Mouse (Mus musculus) forebrain, embryonic 10.5 days (tissue): ENCODE data around the gene Rpl4. TPM values are rescaled to one million over a fixed set of nuclear protein-coding genes. Genes with fewer than 3 reads are reported as not detected.
"Not testable (repeated sequence)": the region's sequence is repeated elsewhere in the genome, so short reads cannot be mapped to it uniquely, and the experiment has no call there.

ENCODE experiments used
- DNase-seq: peaks from one replicate; pipeline ENCODE4 v3.0.0-alpha.2; 2017; ENCODE audit warnings: low spot score; ENCODE audit errors: extremely low spot score
- H3K27ac ChIP-seq: fragments of 300-500 bp; sonication (generic); 2 replicates; pipeline ENCODE4 v1.5.1; 2016; ENCODE audit warnings: mild to moderate bottlenecking
- H3K27me3 ChIP-seq: fragments of 300-500 bp; sonication (generic); 2 replicates; pipeline ENCODE4 v1.6.1; 2016; ENCODE audit warnings: mild to moderate bottlenecking; ENCODE audit not compliant: poor library complexity, severe bottlenecking
- H3K36me3 ChIP-seq: fragments of 300-500 bp; sonication (generic); replicated peaks from 2 replicates; pipeline ENCODE4 v1.6.1; 2016; ENCODE audit warnings: mild to moderate bottlenecking, moderate library complexity
- H3K4me1 ChIP-seq: fragments of 300-500 bp; sonication (generic); 2 replicates; pipeline ENCODE4 v1.6.1; 2016
- H3K4me3 ChIP-seq: fragments of 300-500 bp; sonication (generic); 2 replicates; pipeline ENCODE4 v1.5.1; 2016; ENCODE audit warnings: mild to moderate bottlenecking, moderate library complexity
- H3K9me3 ChIP-seq: fragments of 300-500 bp; sonication (generic); 2 replicates; pipeline ENCODE4 v1.6.1; 2016; ENCODE audit warnings: mild to moderate bottlenecking, moderate library complexity
- WGBS: fragments of 180-500 bp; shearing (Covaris S2); methylation state at CpG from one replicate; pipeline ENCODE4 v1.1.7; 2016; 5-methylcytosine and 5-hydroxymethylcytosine counted together
- polyA plus RNA-seq: library from polyadenylated mRNA; unstranded; fragments of >200 nt; fragmentation: Nextera tagmentation; extraction: Ambion mirVana; gene quantifications from 2 replicates; pipeline ENCODE4 v1.2.1, GENCODE M21; 2016

Gene Rpl4
- 1,283 and 1,312 TPM in 2 replicates for polyA plus RNA-seq

- Histone ChIP-seq H3K9me3 (no peaks in the 10 kb centered on the region), H3K27ac (peak within 1 kb of the TSS; percentile 98), H3K36me3 (peaks cover 51% of the 10 kb centered on the region), H3K4me3 (peak within 1 kb of the TSS; percentile 86), H3K4me1 (peaks cover 36% of the 10 kb centered on the region), H3K27me3 (no peaks in the 10 kb centered on the region)
- WGBS = under 1% methylated on average over 42 of the region's 42 CpGs
- DNase-seq = peak; percentile 83
Measured at GRCm38 (mm10) chr9:64172816-64173665, at the start of gene Rpl4, which contains the start of gene Zwilch. Rpl4 (plus strand) TSS chr9:64173375. Zwilch (minus strand) TSS chr9:64173104.

GRCm38 (mm10) chr9:64124846-64125245, 48.3 kb upstream of the Rpl4 start:
- WGBS = 71% methylated on average over 3 of the region's 3 CpGs
- H3K9me3 ChIP-seq, DNase-seq, H3K27me3 ChIP-seq, H3K4me3 ChIP-seq, H3K27ac ChIP-seq, H3K36me3 ChIP-seq: not testable (repeated sequence)
- H3K4me1 ChIP-seq = peaks cover 22% of the 10 kb centered on the region

GRCm38 (mm10) chr9:64125307-64125706, 47.9 kb upstream of the Rpl4 start:
- peaks cover 22% of the 10 kb centered on the region for H3K4me1 ChIP-seq
- H3K9me3 ChIP-seq = no peaks in the 10 kb centered on the region; the same call in 1 of the 2 replicates
- 85% methylated on average over 3 of the region's 3 CpGs for WGBS
- H3K36me3 ChIP-seq = no peaks in the 10 kb centered on the region
- no peak overlapping the region for H3K27ac ChIP-seq
- no peaks in the 10 kb centered on the region for H3K27me3 ChIP-seq
- no peak overlapping the region for H3K4me3 ChIP-seq
- DNase-seq = no peak

GRCm38 (mm10) chr9:64126121-64126520, 47.1 kb upstream of the Rpl4 start:
- Histone ChIP-seq H3K27ac (no peak overlapping the region), H3K4me1 (peaks cover 18% of the 10 kb centered on the region), H3K36me3 (no peaks in the 10 kb centered on the region), H3K9me3 (no peaks in the 10 kb centered on the region; the same call in 1 of the 2 replicates), H3K4me3 (no peak overlapping the region), H3K27me3 (no peaks in the 10 kb centered on the region)
- 81% methylated on average over 12 of the region's 12 CpGs for WGBS
- DNase-seq = no peak

- Histone ChIP-seq H3K27me3 (no peaks in the 10 kb centered on the region), H3K9me3 (no peaks in the 10 kb centered on the region; the same call in 1 of the 2 replicates), H3K27ac (no peak overlapping the region), H3K4me1 (no peaks in the 10 kb centered on the region), H3K4me3 (no peak overlapping the region), H3K36me3 (peaks cover 14% of the 10 kb centered on the region)
- no peak for DNase-seq
- 88% methylated on average over 6 of the region's 6 CpGs for WGBS
Measured at GRCm38 (mm10) chr9:64131623-64132022, 41.6 kb upstream of the Rpl4 start.

GRCm38 (mm10) chr9:64138896-64139295, 34.3 kb upstream of the Rpl4 start:
- not testable (repeated sequence) for H3K9me3 ChIP-seq, H3K27ac ChIP-seq, DNase-seq, H3K27me3 ChIP-seq, H3K4me1 ChIP-seq, H3K4me3 ChIP-seq
- WGBS = 15% methylated on average over 6 of the region's 6 CpGs
- H3K36me3 ChIP-seq = peaks cover 77% of the 10 kb centered on the region

GRCm38 (mm10) chr9:64139879-64140278, 33.3 kb upstream of the Rpl4 start:
- Histone ChIP-seq H3K4me3 (no peak overlapping the region), H3K36me3 (peaks cover 87% of the 10 kb centered on the region), H3K4me1 (no peaks in the 10 kb centered on the region), H3K27ac (no peak overlapping the region), H3K27me3 (no peaks in the 10 kb centered on the region), H3K9me3 (no peaks in the 10 kb centered on the region)
- no peak for DNase-seq
- 92% methylated on average over 9 of the region's 9 CpGs for WGBS

GRCm38 (mm10) chr9:64156641-64157040, 16.5 kb upstream of the Rpl4 start:
- WGBS = 87% methylated on average over 1 of the region's 1 CpGs
- Histone ChIP-seq H3K4me1 (no peaks in the 10 kb centered on the region), H3K27me3 (no peaks in the 10 kb centered on the region), H3K4me3 (no peak overlapping the region), H3K36me3 (peaks cover 100% of the 10 kb centered on the region), H3K27ac (no peak overlapping the region), H3K9me3 (no peaks in the 10 kb centered on the region)
- no peak for DNase-seq

GRCm38 (mm10) chr9:64160471-64160870, 12.7 kb upstream of the Rpl4 start:
- no peak for DNase-seq
- H3K27ac ChIP-seq = no peak overlapping the region
- H3K36me3 ChIP-seq = peaks cover 98% of the 10 kb centered on the region
- H3K4me1 ChIP-seq = no peaks in the 10 kb centered on the region
- WGBS = 95% methylated on average over 5 of the region's 5 CpGs
- H3K4me3 ChIP-seq = no peak overlapping the region
- no peaks in the 10 kb centered on the region for H3K27me3 ChIP-seq
- H3K9me3 ChIP-seq = no peaks in the 10 kb centered on the region

- 95% methylated on average over 3 of the region's 3 CpGs for WGBS
- H3K9me3 ChIP-seq, DNase-seq, H3K27me3 ChIP-seq, H3K4me3 ChIP-seq, H3K27ac ChIP-seq: not testable (repeated sequence)
- Histone ChIP-seq H3K36me3 (peaks cover 49% of the 10 kb centered on the region), H3K4me1 (peaks cover 24% of the 10 kb centered on the region)
Measured at GRCm38 (mm10) chr9:64169967-64170366, 3.2 kb upstream of the Rpl4 start.

GRCm38 (mm10) chr9:64172145-64172815, 895 bp upstream of the Rpl4 start:
- WGBS = 3% methylated on average over 18 of the region's 18 CpGs
- Histone ChIP-seq H3K4me3 (peak overlapping the region; percentile 86), H3K36me3 (peaks cover 51% of the 10 kb centered on the region), H3K9me3 (no peaks in the 10 kb centered on the region), H3K4me1 (peaks cover 34% of the 10 kb centered on the region), H3K27ac (peak overlapping the region; percentile 98), H3K27me3 (no peaks in the 10 kb centered on the region)
- no peak for DNase-seq

- DNase-seq = no peak
- under 1% methylated on average over 16 of the region's 16 CpGs for WGBS
- H3K27ac ChIP-seq = peak overlapping the region; percentile 98
Measured at GRCm38 (mm10) chr9:64173666-64174220, 568 bp downstream of the Rpl4 start.

GRCm38 (mm10) chr9:64174341-64174740, 1.2 kb downstream of the Rpl4 start:
- Histone ChIP-seq H3K4me3 (peak overlapping the region; percentile 86), H3K27ac (peak overlapping the region; percentile 98), H3K9me3 (no peaks in the 10 kb centered on the region), H3K27me3 (no peaks in the 10 kb centered on the region), H3K36me3 (peaks cover 49% of the 10 kb centered on the region), H3K4me1 (peaks cover 43% of the 10 kb centered on the region)
- no peak for DNase-seq

More at GRCm38 (mm10) chr9:64173666-64174220, 568 bp downstream of the Rpl4 start:
- Histone ChIP-seq H3K27me3 (no peaks in the 10 kb centered on the region), H3K4me1 (peaks cover 40% of the 10 kb centered on the region), H3K4me3 (peak overlapping the region; percentile 86), H3K36me3 (peaks cover 51% of the 10 kb centered on the region), H3K9me3 (no peaks in the 10 kb centered on the region)
